Mouse (Mus musculus) kidney, adult 2 months (tissue): ENCODE data around the gene Ppp6r2. TPM values are rescaled to one million over a fixed set of nuclear protein-coding genes. Genes with fewer than 3 reads are reported as not detected.

Source experiments
- DNase-seq: peaks from one replicate; pipeline ENCODE4 v3.0.0; 2021
- H3K27ac ChIP-seq: fragments of 200-500 bp; 2 replicates; pipeline ENCODE4 v1.5.1; 2012; ENCODE audit warnings: low read depth, low read length, control low read depth, inconsistent platforms; ENCODE audit not compliant: insufficient read depth
- H3K27me3 ChIP-seq: fragments of 200-500 bp; replicated peaks from 2 replicates; pipeline ENCODE4 v1.6.1; 2012; ENCODE audit warnings: mild to moderate bottlenecking, moderate library complexity, low read length, inconsistent platforms; ENCODE audit not compliant: control insufficient read depth, insufficient read depth
- H3K36me3 ChIP-seq: fragments of 200-500 bp; 2 replicates; pipeline ENCODE4 v1.6.1; 2012; ENCODE audit warnings: mild to moderate bottlenecking, moderate library complexity, low read length, inconsistent platforms; ENCODE audit not compliant: control insufficient read depth, insufficient read depth
- H3K4me1 ChIP-seq: fragments of 200-500 bp; 2 replicates; pipeline ENCODE4 v1.6.1; 2011; ENCODE audit warnings: low read length; ENCODE audit not compliant: control insufficient read depth, insufficient read depth
- H3K4me3 ChIP-seq: fragments of 200-500 bp; 2 replicates; pipeline ENCODE4 v1.5.1; 2011; ENCODE audit warnings: mild to moderate bottlenecking, low read depth, low read length, control low read depth; ENCODE audit not compliant: insufficient read depth
- CTCF ChIP-seq: fragments of 200-500 bp; conservative IDR thresholded peaks from 2 replicates; pipeline ENCODE4 v1.5.1; 2011; ENCODE audit warnings: low read depth, mild to moderate bottlenecking, control low read depth, low read length, moderate library complexity, mixed read lengths; ENCODE audit not compliant: insufficient read depth, insufficient read length
- POLR2A ChIP-seq: fragments of 200-500 bp; IDR thresholded peaks from one replicate; pipeline ENCODE4 v1.6.1; 2011; ENCODE audit warnings: low read depth, low read length, control low read depth
- WGBS: fragments of 180-500 bp; shearing (Covaris S2); methylation state at CpG from one replicate; pipeline ENCODE4 v1.1.7; 2018; 5-methylcytosine and 5-hydroxymethylcytosine counted together
- polyA plus RNA-seq: library from polyadenylated mRNA; depleted of rRNA; stranded (reverse); fragments of >200 nt; gene quantifications from 2 replicates; pipeline ENCODE4 v1.2.3, GENCODE M21; 2012

Ppp6r2 gene
- polyA plus RNA-seq, 1 experiment, result 85.0 TPM

GRCm38 (mm10) chr15:89300600-89300999, 89.2 kb downstream of the Ppp6r2 start:
- Histone ChIP-seq H3K27me3 (no peaks in the 10 kb centered on the region), H3K4me3 (no peak overlapping the region), H3K36me3 (no peaks in the 10 kb centered on the region; the same call in none of the 2 replicates), H3K4me1 (no peaks in the 10 kb centered on the region), H3K27ac (no peak overlapping the region)
- DNase-seq, result peak; percentile 26
- no peak for TF ChIP-seq POLR2A
- no peak for TF ChIP-seq CTCF
- 75% methylated on average over 8 of the region's 8 CpGs for WGBS

- no peak overlapping the region for H3K4me3 ChIP-seq
- H3K27me3 ChIP-seq, result no peaks in the 10 kb centered on the region
- peaks cover 10% of the 10 kb centered on the region; the same call in 1 of the 2 replicates for H3K4me1 ChIP-seq
- TF ChIP-seq CTCF (no peak), POLR2A (no peak)
- H3K36me3 ChIP-seq, result no peaks in the 10 kb centered on the region; the same call in none of the 2 replicates
- H3K27ac ChIP-seq, result no peak overlapping the region
- WGBS, result 79% methylated on average over 1 of the region's 1 CpGs
- no peak for DNase-seq
These were observed 94.6 kb downstream of the Ppp6r2 start for GRCm38 (mm10) chr15:89305966-89306365.

DNA sequence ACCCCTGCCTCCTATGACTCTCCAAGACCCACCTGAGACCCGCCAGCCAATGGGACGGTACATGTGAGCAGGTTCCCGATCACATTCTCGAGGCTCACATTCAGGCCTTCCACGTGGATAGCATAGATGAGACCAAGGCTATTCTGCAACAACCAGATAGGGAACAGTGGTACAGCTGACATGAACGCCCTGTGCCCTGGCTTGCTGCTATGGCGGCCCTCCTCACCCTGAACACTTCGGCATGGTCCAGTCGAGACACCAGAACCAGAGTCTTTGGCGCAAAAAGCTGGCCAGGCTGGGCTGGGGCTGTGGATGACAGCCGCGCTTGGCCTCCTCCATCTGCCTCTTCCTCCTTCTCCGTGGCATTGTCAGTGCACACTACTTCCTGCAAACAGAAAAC, 96.1 kb downstream of the Ppp6r2 start:
- Histone ChIP-seq H3K36me3 (no peaks in the 10 kb centered on the region; the same call in 1 of the 2 replicates), H3K27me3 (no peaks in the 10 kb centered on the region), H3K4me3 (no peak overlapping the region), H3K27ac (no peak overlapping the region), H3K4me1 (peaks cover 13% of the 10 kb centered on the region; the same call in 1 of the 2 replicates)
- no peak for TF ChIP-seq CTCF
- no peak for TF ChIP-seq POLR2A
- no peak for DNase-seq
- 89% methylated on average over 13 of the region's 13 CpGs for WGBS

GRCm38 (mm10) chr15:89308406-89309139, 97.2 kb downstream of the Ppp6r2 start:
- H3K27ac ChIP-seq, result no peak overlapping the region
- 76% methylated on average over 7 of the region's 7 CpGs for WGBS
- H3K27me3 ChIP-seq, result no peaks in the 10 kb centered on the region
- H3K36me3 ChIP-seq, result no peaks in the 10 kb centered on the region
- DNase-seq, result no peak
- TF ChIP-seq CTCF (no peak), POLR2A (no peak)
- peaks cover 24% of the 10 kb centered on the region for H3K4me1 ChIP-seq
- H3K4me3 ChIP-seq, result no peak overlapping the region

GRCm38 (mm10) chr15:89309962-89310498, 98.7 kb downstream of the Ppp6r2 start:
- H3K4me1 ChIP-seq, result peaks cover 31% of the 10 kb centered on the region
- no peaks in the 10 kb centered on the region for H3K27me3 ChIP-seq
- DNase-seq, result no peak
- H3K27ac ChIP-seq, result no peak overlapping the region
- WGBS, result 23% methylated on average over 6 of the region's 6 CpGs
- no peak for TF ChIP-seq POLR2A
- no peak for TF ChIP-seq CTCF
- H3K4me3 ChIP-seq, result no peak overlapping the region
- H3K36me3 ChIP-seq, result no peaks in the 10 kb centered on the region

DNA sequence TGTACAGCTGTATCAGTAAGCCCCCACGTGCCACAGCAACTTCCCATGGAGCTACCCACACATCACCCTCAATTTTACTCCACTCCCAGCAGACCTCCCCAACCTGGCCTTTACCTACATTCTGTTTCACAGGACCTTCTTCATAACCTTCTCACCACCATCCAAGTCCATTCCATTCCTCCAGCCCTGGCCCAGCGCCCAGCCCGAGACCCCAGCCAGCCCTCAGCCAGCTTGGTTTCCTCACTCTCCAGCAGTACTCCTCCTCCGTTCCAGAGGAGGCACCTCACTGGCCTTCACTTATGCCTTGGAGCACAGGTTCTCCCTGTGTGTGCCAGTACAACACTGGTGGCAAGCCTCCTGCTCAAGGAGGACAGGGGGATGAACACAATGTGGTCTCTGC, 102.0 kb downstream of the Ppp6r2 start:
- no peak overlapping the region for H3K4me3 ChIP-seq
- no peaks in the 10 kb centered on the region for H3K36me3 ChIP-seq
- no peak for TF ChIP-seq POLR2A
- no peak for TF ChIP-seq CTCF
- WGBS, result 54% methylated on average over 4 of the region's 4 CpGs
- no peaks in the 10 kb centered on the region for H3K27me3 ChIP-seq
- no peak for DNase-seq
- no peak overlapping the region for H3K27ac ChIP-seq
- peaks cover 35% of the 10 kb centered on the region for H3K4me1 ChIP-seq

GRCm38 (mm10) chr15:89314107-89314506, 102.8 kb downstream of the Ppp6r2 start:
- H3K36me3 ChIP-seq, result no peaks in the 10 kb centered on the region
- no peaks in the 10 kb centered on the region for H3K27me3 ChIP-seq
- TF ChIP-seq CTCF, result no peak
- peak overlapping the region; percentile 97 for H3K4me3 ChIP-seq
- WGBS, result 22% methylated on average over 3 of the region's 3 CpGs
- H3K4me1 ChIP-seq, result peaks cover 32% of the 10 kb centered on the region
- no peak overlapping the region for H3K27ac ChIP-seq
- no peak for DNase-seq
